Mouse (Mus musculus): Measurements from ENCODE around the gene Rgs21. TPM values are rescaled to one million over a fixed set of nuclear protein-coding genes. Genes with fewer than 3 reads are reported as not detected.

The Rgs21 gene
- total and polyA plus RNA-seq, 2 experiments from 2014 or later = not detected

DNA sequence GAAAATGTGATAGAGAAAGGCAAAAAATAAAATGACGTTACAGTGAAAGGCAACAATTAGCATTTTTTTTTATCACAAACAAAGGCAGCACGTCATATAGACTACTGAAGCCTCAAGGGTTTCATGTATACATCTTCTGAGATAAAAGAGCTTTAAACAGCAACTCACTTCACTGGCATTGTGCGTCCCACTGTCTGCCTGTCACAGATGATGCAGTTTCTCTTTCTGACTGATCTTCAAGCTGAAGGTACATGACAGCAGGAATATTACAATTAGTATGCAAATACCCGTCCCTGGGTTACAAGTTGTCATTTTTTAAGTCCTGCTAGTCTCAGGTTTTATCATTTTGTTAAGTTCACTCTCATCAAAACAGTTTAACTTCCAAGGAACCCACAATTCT lies 22.3 kb downstream of the Rgs21 start:
- DNase-seq (ENCODE audit: low spot score) = no peak
- Histone ChIP-seq H3K4me3 (ENCODE audit: low read depth, low read length) (no peak overlapping the region), H3K27me3 (ENCODE audit: control insufficient read depth, insufficient read depth, low read length) (no peaks in the 10 kb centered on the region), H3K36me3 (replicated peaks; ENCODE audit: control insufficient read depth, insufficient read depth, low read length) (no peaks in the 10 kb centered on the region), H3K9me3 (replicated peaks; ENCODE audit: control insufficient read depth, low read length) (no peaks in the 10 kb centered on the region), H3K4me1 (ENCODE audit: control insufficient read depth, insufficient read depth) (no peaks in the 10 kb centered on the region), H3K9ac (replicated peaks; ENCODE audit: low read depth, low read length) (no peak overlapping the region), H3K27ac (ENCODE audit: low read depth) (no peak overlapping the region), H3K4me2 (ENCODE audit: low read depth, low read length) (no peak overlapping the region)
- TF ChIP-seq CTCF (IDR thresholded peaks at IDR 0.05; ENCODE audit: low read depth) (no peak), EP300 (IDR thresholded peaks at IDR 0.05; ENCODE audit: low read depth) (no peak)
- no peak for ATAC-seq (ENCODE audit: insufficient read depth, low read depth)
- WGBS = 72% methylated on average over 4 of the region's 4 CpGs

DNA sequence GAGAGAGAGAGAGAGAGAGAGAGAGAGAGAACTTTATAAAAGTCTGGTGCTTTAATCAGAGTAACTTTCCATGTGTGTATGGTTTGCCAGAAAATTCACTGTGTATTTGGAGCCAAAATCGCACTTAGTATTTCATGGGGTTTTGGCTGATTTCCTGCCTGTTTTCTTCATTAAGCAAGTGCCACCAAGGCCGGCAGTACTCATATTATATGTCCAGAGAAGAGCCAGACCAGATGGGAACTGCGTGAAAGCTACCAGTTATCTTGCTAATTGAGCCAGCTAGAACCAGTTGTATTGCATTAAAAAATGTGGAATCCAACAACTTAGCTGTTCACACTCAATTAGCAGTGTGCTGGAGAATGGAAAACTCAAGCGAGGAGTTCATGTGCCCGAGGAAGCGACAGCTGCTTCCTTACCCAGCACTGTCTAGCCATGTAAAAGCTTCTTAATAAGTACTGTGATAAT lies 22.9 kb downstream of the Rgs21 start:
- DNase-seq (ENCODE audit: low spot score) = no peak
- Histone ChIP-seq H3K4me3 (ENCODE audit: low read depth, low read length) (no peak overlapping the region), H3K4me2 (ENCODE audit: low read depth, low read length) (no peak overlapping the region), H3K36me3 (replicated peaks; ENCODE audit: control insufficient read depth, insufficient read depth, low read length) (no peaks in the 10 kb centered on the region), H3K9ac (replicated peaks; ENCODE audit: low read depth, low read length) (no peak overlapping the region), H3K27ac (ENCODE audit: low read depth) (no peak overlapping the region), H3K27me3 (ENCODE audit: control insufficient read depth, insufficient read depth, low read length) (no peaks in the 10 kb centered on the region), H3K9me3 (replicated peaks; ENCODE audit: control insufficient read depth, low read length) (no peaks in the 10 kb centered on the region), H3K4me1 (ENCODE audit: control insufficient read depth, insufficient read depth) (no peaks in the 10 kb centered on the region)
- ATAC-seq (ENCODE audit: insufficient read depth, low read depth) = no peak
- 73% methylated on average over 6 of the region's 6 CpGs for WGBS
- TF ChIP-seq EP300 (IDR thresholded peaks at IDR 0.05; ENCODE audit: low read depth) (no peak), CTCF (IDR thresholded peaks at IDR 0.05; ENCODE audit: low read depth) (no peak)

GRCm38 (mm10) chr1:144531746-144532145 lies 35.7 kb downstream of the Rgs21 start:
- Histone ChIP-seq H3K27ac (ENCODE audit: low read depth) (no peak overlapping the region), H3K4me1 (ENCODE audit: control insufficient read depth, insufficient read depth) (no peaks in the 10 kb centered on the region), H3K9ac (replicated peaks; ENCODE audit: low read depth, low read length) (no peak overlapping the region), H3K36me3 (replicated peaks; ENCODE audit: control insufficient read depth, insufficient read depth, low read length) (no peaks in the 10 kb centered on the region), H3K9me3 (replicated peaks; ENCODE audit: control insufficient read depth, low read length) (no peaks in the 10 kb centered on the region), H3K27me3 (ENCODE audit: control insufficient read depth, insufficient read depth, low read length) (no peaks in the 10 kb centered on the region), H3K4me2 (ENCODE audit: low read depth, low read length) (no peak overlapping the region), H3K4me3 (ENCODE audit: low read depth, low read length) (no peak overlapping the region)
- TF ChIP-seq CTCF (IDR thresholded peaks at IDR 0.05; ENCODE audit: low read depth) (no peak), EP300 (IDR thresholded peaks at IDR 0.05; ENCODE audit: low read depth) (no peak)
- ATAC-seq (ENCODE audit: insufficient read depth, low read depth) (no peak), DNase-seq (ENCODE audit: low spot score) (no peak)
- WGBS = 83% methylated on average over 1 of the region's 1 CpGs

GRCm38 (mm10) chr1:144517878-144518426 lies 49.5 kb downstream of the Rgs21 start:
- no peak overlapping the region for H3K4me3 ChIP-seq (ENCODE audit: low read depth, low read length)
- no peak overlapping the region for H3K9ac ChIP-seq (replicated peaks; ENCODE audit: low read depth, low read length)
- H3K4me2 ChIP-seq (ENCODE audit: low read depth, low read length) = no peak overlapping the region
- DNase-seq (ENCODE audit: low spot score) = no peak
- H3K9me3 ChIP-seq (replicated peaks; ENCODE audit: control insufficient read depth, low read length) = no peaks in the 10 kb centered on the region
- no peaks in the 10 kb centered on the region for H3K36me3 ChIP-seq (replicated peaks; ENCODE audit: control insufficient read depth, insufficient read depth, low read length)
- H3K27ac ChIP-seq (ENCODE audit: low read depth) = no peak overlapping the region
- WGBS = 52% methylated on average over 5 of the region's 5 CpGs
- TF ChIP-seq EP300 (IDR thresholded peaks at IDR 0.05; ENCODE audit: low read depth) (no peak), CTCF (IDR thresholded peaks at IDR 0.05; ENCODE audit: low read depth) (no peak)
- ATAC-seq (ENCODE audit: insufficient read depth, low read depth) = no peak
- no peaks in the 10 kb centered on the region for H3K27me3 ChIP-seq (ENCODE audit: control insufficient read depth, insufficient read depth, low read length)
- H3K4me1 ChIP-seq (ENCODE audit: control insufficient read depth, insufficient read depth) = no peaks in the 10 kb centered on the region

DNA sequence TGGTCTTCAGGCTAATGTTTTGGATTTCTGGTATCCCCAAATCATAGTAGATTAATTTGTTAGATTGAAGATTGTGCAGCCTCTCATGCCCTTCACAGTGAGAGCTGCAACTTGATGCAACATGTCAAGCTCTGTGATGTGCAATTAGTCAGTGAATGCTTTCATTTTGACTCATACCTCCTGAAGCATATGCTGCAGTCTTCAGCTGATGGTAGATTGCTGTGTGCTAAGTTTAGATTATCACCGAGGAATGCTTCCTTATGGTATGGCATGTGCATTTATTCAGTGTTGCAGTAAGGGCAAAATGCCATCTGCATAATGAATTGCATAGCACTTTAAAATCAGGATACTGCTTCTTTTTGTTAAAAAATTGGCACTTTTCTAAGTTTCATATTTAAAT lies 65.2 kb downstream of the Rgs21 start:
- ATAC-seq (ENCODE audit: insufficient read depth, low read depth) = no peak
- TF ChIP-seq EP300 (IDR thresholded peaks at IDR 0.05; ENCODE audit: low read depth) (no peak), CTCF (IDR thresholded peaks at IDR 0.05; ENCODE audit: low read depth) (no peak)
- no peak overlapping the region for H3K9ac ChIP-seq (replicated peaks; ENCODE audit: low read depth, low read length)
- no peak overlapping the region for H3K4me2 ChIP-seq (ENCODE audit: low read depth, low read length)
- H3K27ac ChIP-seq (ENCODE audit: low read depth) = no peak overlapping the region
- no peaks in the 10 kb centered on the region for H3K9me3 ChIP-seq (replicated peaks; ENCODE audit: control insufficient read depth, low read length)
- H3K36me3 ChIP-seq (replicated peaks; ENCODE audit: control insufficient read depth, insufficient read depth, low read length) = no peaks in the 10 kb centered on the region
- H3K4me3 ChIP-seq (ENCODE audit: low read depth, low read length) = no peak overlapping the region
- DNase-seq (ENCODE audit: low spot score) = no peak
- WGBS = 17% methylated on average over 1 of the region's 1 CpGs
- H3K4me1 ChIP-seq (ENCODE audit: control insufficient read depth, insufficient read depth) = no peaks in the 10 kb centered on the region
- no peaks in the 10 kb centered on the region for H3K27me3 ChIP-seq (ENCODE audit: control insufficient read depth, insufficient read depth, low read length)

DNA sequence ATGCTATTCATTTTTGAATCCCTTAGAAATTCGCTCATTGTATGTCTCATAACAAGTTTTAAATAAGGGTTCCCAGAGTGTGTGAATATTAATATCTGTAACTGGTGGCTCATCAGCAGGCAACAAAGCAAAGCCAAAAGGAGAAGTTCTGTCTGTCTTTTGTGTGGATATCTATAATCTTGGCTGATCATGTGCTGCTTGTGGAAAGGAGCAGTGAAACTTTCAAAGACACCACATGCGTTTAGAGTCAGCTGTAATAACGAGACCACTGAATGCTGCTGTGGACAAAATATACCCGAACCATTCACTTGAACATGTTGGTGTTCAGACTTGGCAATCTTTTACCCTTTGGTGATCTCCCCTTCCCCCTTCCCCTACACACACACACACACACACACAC lies 67.0 kb downstream of the Rgs21 start:
- no peaks in the 10 kb centered on the region for H3K36me3 ChIP-seq (replicated peaks; ENCODE audit: control insufficient read depth, insufficient read depth, low read length)
- no peak for TF ChIP-seq EP300 (IDR thresholded peaks at IDR 0.05; ENCODE audit: low read depth)
- no peak for TF ChIP-seq CTCF (IDR thresholded peaks at IDR 0.05; ENCODE audit: low read depth)
- H3K4me1 ChIP-seq (ENCODE audit: control insufficient read depth, insufficient read depth) = no peaks in the 10 kb centered on the region
- no peak overlapping the region for H3K9ac ChIP-seq (replicated peaks; ENCODE audit: low read depth, low read length)
- no peak overlapping the region for H3K4me3 ChIP-seq (ENCODE audit: low read depth, low read length)
- 75% methylated on average over 4 of the region's 4 CpGs for WGBS
- ATAC-seq (ENCODE audit: insufficient read depth, low read depth) = no peak
- H3K27ac ChIP-seq (ENCODE audit: low read depth) = no peak overlapping the region
- no peak for DNase-seq (ENCODE audit: low spot score)
- no peaks in the 10 kb centered on the region for H3K27me3 ChIP-seq (ENCODE audit: control insufficient read depth, insufficient read depth, low read length)
- H3K4me2 ChIP-seq (ENCODE audit: low read depth, low read length) = no peak overlapping the region
- no peaks in the 10 kb centered on the region for H3K9me3 ChIP-seq (replicated peaks; ENCODE audit: control insufficient read depth, low read length)

Data from heart, postnatal 0 days (tissue).